Mouse (Mus musculus): ENCODE measurements around the gene Cdk5. TPM values are rescaled to one million over a fixed set of nuclear protein-coding genes. Genes with fewer than 3 reads are reported as not detected.
A peak's percentile ranks its signal among the peaks of the same experiment; 100 is the strongest.

Gene Cdk5
- polyA plus RNA-seq, 1 experiment from 2014 or later, result 48.6 TPM

DNA sequence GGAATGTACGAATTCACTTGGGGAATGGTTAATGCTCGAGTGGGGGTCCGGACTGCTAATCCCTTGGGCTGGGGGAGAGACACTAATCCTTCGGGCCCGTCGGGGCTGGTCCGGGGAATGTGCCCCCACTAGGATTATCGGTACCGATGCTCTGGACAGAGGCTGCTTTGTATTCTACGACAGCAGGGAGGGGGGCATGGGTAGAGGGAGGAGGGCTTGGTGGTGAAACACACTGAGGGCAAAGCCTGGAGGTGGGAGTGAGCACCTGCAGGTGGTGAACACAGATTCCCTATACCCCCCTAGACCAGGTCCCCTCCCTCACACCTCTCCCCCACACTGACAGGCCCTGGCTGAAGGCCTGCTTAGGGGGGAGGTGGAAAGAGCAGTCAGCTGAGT is 2.7 kb upstream of the Cdk5 start:
- DNase-seq (ENCODE audit: low spot score) (peak; percentile 58), ATAC-seq (ENCODE audit: insufficient number of reproducible peaks, low FRiP score, low TSS enrichment, low read depth) (peak; percentile 14; the same call in 1 of the 2 replicates)
- no peak overlapping the region for H3K27ac ChIP-seq (replicated peaks; ENCODE audit: low read depth, low read length)
- H3K27me3 ChIP-seq (ENCODE audit: control insufficient read depth, insufficient read depth, low read length), result no peaks in the 10 kb centered on the region
- 1% methylated on average over 10 of the region's 10 CpGs for WGBS
- no peaks in the 10 kb centered on the region for H3K9me3 ChIP-seq (ENCODE audit: control insufficient read depth, low read length)
- peak overlapping the region; percentile 87 for H3K4me2 ChIP-seq (ENCODE audit: low read depth, severe bottlenecking)
- H3K4me1 ChIP-seq (ENCODE audit: control insufficient read depth, insufficient read depth, low read length), result peaks cover 42% of the 10 kb centered on the region
- peaks cover 8% of the 10 kb centered on the region; the same call in 1 of the 2 replicates for H3K36me3 ChIP-seq (ENCODE audit: control insufficient read depth, insufficient read depth, low read length)
- no peak overlapping the region for H3K9ac ChIP-seq (ENCODE audit: low read length)
- H3K4me3 ChIP-seq (ENCODE audit: low read depth, low read length), result peak overlapping the region; percentile 52

DNA sequence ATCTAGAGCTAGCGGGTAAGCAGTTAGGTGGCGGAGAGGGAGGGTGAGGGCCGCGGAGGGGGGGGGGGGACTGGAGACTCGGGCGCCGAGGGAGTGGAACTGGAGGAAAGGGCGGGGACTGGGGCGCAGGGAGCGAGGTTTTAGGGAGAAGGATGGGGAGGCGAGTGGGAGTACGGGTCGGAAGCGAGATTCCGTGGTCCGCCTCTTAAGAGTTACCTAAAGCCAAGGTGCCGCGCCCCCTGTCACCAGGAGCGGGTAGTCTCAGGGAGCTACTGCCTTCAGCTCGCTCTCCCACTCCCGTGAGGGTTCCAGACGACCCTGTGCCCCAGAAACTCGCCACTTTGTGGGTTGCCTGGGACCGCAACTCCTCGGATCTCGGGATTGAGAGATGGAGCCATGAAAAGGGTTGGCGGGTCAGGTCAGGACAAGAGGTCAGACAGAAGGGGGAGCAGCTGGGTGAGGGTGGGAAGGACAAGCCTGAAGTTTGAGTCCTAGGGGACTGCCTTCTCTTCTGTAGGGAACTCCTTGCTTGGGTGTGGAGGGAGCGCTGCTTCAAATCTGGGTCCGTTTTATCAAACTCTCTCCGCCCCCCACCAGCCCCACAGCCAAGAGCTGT is 2.2 kb upstream of the Cdk5 start:
- H3K4me3 ChIP-seq (ENCODE audit: low read depth, low read length), result peak overlapping the region; percentile 52
- DNase-seq (ENCODE audit: low spot score) (peak; percentile 76), ATAC-seq (ENCODE audit: insufficient number of reproducible peaks, low FRiP score, low TSS enrichment, low read depth) (no peak)
- WGBS, result 1% methylated on average over 24 of the region's 30 CpGs
- H3K4me1 ChIP-seq (ENCODE audit: control insufficient read depth, insufficient read depth, low read length), result peaks cover 42% of the 10 kb centered on the region
- H3K27ac ChIP-seq (replicated peaks; ENCODE audit: low read depth, low read length), result peak overlapping the region; percentile 45; the same call in 1 of the 2 replicates
- H3K36me3 ChIP-seq (ENCODE audit: control insufficient read depth, insufficient read depth, low read length), result peaks cover 3% of the 10 kb centered on the region; the same call in 1 of the 2 replicates
- H3K9ac ChIP-seq (ENCODE audit: low read length), result peak overlapping the region; percentile 60
- peak overlapping the region; percentile 87 for H3K4me2 ChIP-seq (ENCODE audit: low read depth, severe bottlenecking)
- H3K27me3 ChIP-seq (ENCODE audit: control insufficient read depth, insufficient read depth, low read length), result no peaks in the 10 kb centered on the region
- H3K9me3 ChIP-seq (ENCODE audit: control insufficient read depth, low read length), result no peaks in the 10 kb centered on the region

GRCm38 (mm10) chr5:24424861-24425411 is 1.6 kb upstream of the Cdk5 start:
- no peak for ATAC-seq (ENCODE audit: insufficient number of reproducible peaks, low FRiP score, low TSS enrichment, low read depth)
- H3K4me3 ChIP-seq (ENCODE audit: low read depth, low read length), result peak overlapping the region; percentile 52
- under 1% methylated on average over 58 of the region's 60 CpGs for WGBS
- no peaks in the 10 kb centered on the region for H3K27me3 ChIP-seq (ENCODE audit: control insufficient read depth, insufficient read depth, low read length)
- H3K4me1 ChIP-seq (ENCODE audit: control insufficient read depth, insufficient read depth, low read length), result peaks cover 42% of the 10 kb centered on the region
- 0 out of 2 replicates have a peak, but pooled peaks cover 1% of the 10 kb centered on the region for H3K36me3 ChIP-seq (ENCODE audit: control insufficient read depth, insufficient read depth, low read length)
- H3K27ac ChIP-seq (replicated peaks; ENCODE audit: low read depth, low read length), result peak overlapping the region; percentile 45
- H3K9ac ChIP-seq (ENCODE audit: low read length), result peak overlapping the region; percentile 60
- H3K4me2 ChIP-seq (ENCODE audit: low read depth, severe bottlenecking), result peak overlapping the region; percentile 87
- H3K9me3 ChIP-seq (ENCODE audit: control insufficient read depth, low read length), result no peaks in the 10 kb centered on the region
- peak; percentile 88 for DNase-seq (ENCODE audit: low spot score)

GRCm38 (mm10) chr5:24424004-24424781 is 863 bp upstream of the Cdk5 start:
- 15% methylated on average over 21 of the region's 21 CpGs for WGBS
- no peak for DNase-seq (ENCODE audit: low spot score)
- H3K4me1 ChIP-seq (ENCODE audit: control insufficient read depth, insufficient read depth, low read length), result peaks cover 42% of the 10 kb centered on the region

DNA sequence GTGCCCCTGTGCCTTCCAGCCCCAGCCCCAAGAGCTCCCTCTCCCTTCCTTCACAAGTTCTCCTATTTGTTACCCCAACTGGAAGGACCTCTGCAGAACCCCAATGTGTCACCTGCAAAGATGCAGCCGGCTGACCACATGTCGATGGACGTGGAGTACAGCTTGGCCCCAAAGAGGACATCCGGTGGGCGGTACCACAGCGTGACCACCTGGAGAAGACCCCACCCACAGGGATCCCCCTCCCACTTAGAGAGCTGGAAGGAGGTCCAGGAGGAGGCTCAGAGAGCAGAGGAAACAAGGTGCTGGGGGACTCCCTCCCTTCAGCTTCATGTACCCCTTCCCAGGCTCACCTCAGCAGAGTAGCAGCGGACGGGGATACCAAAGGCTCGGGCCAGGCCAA is 2.9 kb downstream of the Cdk5 start:
- Histone ChIP-seq H3K36me3 (ENCODE audit: control insufficient read depth, insufficient read depth, low read length) (peaks cover 4% of the 10 kb centered on the region; the same call in 1 of the 2 replicates), H3K4me2 (ENCODE audit: low read depth, severe bottlenecking) (no peak overlapping the region), H3K27ac (replicated peaks; ENCODE audit: low read depth, low read length) (no peak overlapping the region), H3K9ac (ENCODE audit: low read length) (no peak overlapping the region), H3K27me3 (ENCODE audit: control insufficient read depth, insufficient read depth, low read length) (no peaks in the 10 kb centered on the region), H3K9me3 (ENCODE audit: control insufficient read depth, low read length) (no peaks in the 10 kb centered on the region), H3K4me1 (ENCODE audit: control insufficient read depth, insufficient read depth, low read length) (peaks cover 13% of the 10 kb centered on the region), H3K4me3 (ENCODE audit: low read depth, low read length) (no peak overlapping the region)
- DNase-seq (ENCODE audit: low spot score), result no peak
- no peak for ATAC-seq (ENCODE audit: insufficient number of reproducible peaks, low FRiP score, low TSS enrichment, low read depth)
- 81% methylated on average over 9 of the region's 9 CpGs for WGBS

More at GRCm38 (mm10) chr5:24424004-24424781, 863 bp upstream of the Cdk5 start:
- ATAC-seq (ENCODE audit: insufficient number of reproducible peaks, low FRiP score, low TSS enrichment, low read depth), result no peak; the same call in 1 of the 2 replicates
- peak overlapping the region; percentile 87 for H3K4me2 ChIP-seq (ENCODE audit: low read depth, severe bottlenecking)
- H3K9me3 ChIP-seq (ENCODE audit: control insufficient read depth, low read length), result no peaks in the 10 kb centered on the region
- H3K9ac ChIP-seq (ENCODE audit: low read length), result peak overlapping the region; percentile 64
- peak overlapping the region; percentile 58 for H3K4me3 ChIP-seq (ENCODE audit: low read depth, low read length)
- peak overlapping the region; percentile 78 for H3K27ac ChIP-seq (replicated peaks; ENCODE audit: low read depth, low read length)
- H3K36me3 ChIP-seq (ENCODE audit: control insufficient read depth, insufficient read depth, low read length), result peaks cover 2% of the 10 kb centered on the region; the same call in 1 of the 2 replicates
- H3K27me3 ChIP-seq (ENCODE audit: control insufficient read depth, insufficient read depth, low read length), result no peaks in the 10 kb centered on the region

- Histone ChIP-seq H3K27me3 (ENCODE audit: control insufficient read depth, insufficient read depth, low read length) (no peaks in the 10 kb centered on the region; the same call in 1 of the 2 replicates), H3K4me3 (ENCODE audit: low read depth, low read length) (no peak overlapping the region), H3K36me3 (ENCODE audit: control insufficient read depth, insufficient read depth, low read length) (peaks cover 4% of the 10 kb centered on the region; the same call in 1 of the 2 replicates), H3K27ac (replicated peaks; ENCODE audit: low read depth, low read length) (no peak overlapping the region), H3K9me3 (ENCODE audit: control insufficient read depth, low read length) (no peaks in the 10 kb centered on the region), H3K4me2 (ENCODE audit: low read depth, severe bottlenecking) (no peak overlapping the region), H3K9ac (ENCODE audit: low read length) (no peak overlapping the region), H3K4me1 (ENCODE audit: control insufficient read depth, insufficient read depth, low read length) (peaks cover 6% of the 10 kb centered on the region; the same call in 1 of the 2 replicates)
- DNase-seq (ENCODE audit: low spot score) (no peak), ATAC-seq (ENCODE audit: insufficient number of reproducible peaks, low FRiP score, low TSS enrichment, low read depth) (no peak)
- 91% methylated on average over 10 of the region's 10 CpGs for WGBS
Measured at GRCm38 (mm10) chr5:24417587-24417986, 5.7 kb downstream of the Cdk5 start.

DNA sequence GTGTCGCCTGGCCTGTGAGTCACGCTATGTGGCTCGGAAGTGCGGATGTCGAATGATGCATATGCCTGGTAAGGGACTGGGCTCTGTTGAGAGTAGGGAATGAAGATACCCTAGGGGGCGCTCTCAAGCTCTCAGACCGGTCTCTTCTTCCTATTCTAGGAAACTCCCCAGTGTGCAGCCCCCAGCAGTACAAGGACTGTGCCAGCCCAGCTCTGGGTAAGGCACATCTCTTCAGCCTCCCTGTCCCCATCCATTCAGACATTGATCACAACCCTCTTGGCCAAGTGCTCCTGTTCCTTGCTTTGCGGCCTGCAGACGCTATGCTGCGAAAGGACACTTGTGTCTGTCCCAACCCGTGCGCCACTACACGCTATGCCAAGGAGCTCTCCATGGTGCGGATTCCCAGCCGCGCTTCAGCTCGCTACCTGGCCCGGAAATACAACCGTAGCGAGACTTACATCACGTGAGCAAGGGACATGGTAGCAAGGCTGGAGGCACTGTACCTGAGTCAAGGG is 7.1 kb downstream of the Cdk5 start:
- Histone ChIP-seq H3K27me3 (ENCODE audit: control insufficient read depth, insufficient read depth, low read length) (no peaks in the 10 kb centered on the region; the same call in 1 of the 2 replicates), H3K4me3 (ENCODE audit: low read depth, low read length) (no peak overlapping the region), H3K4me1 (ENCODE audit: control insufficient read depth, insufficient read depth, low read length) (peaks cover 6% of the 10 kb centered on the region; the same call in 1 of the 2 replicates), H3K4me2 (ENCODE audit: low read depth, severe bottlenecking) (no peak overlapping the region), H3K9ac (ENCODE audit: low read length) (no peak overlapping the region), H3K27ac (replicated peaks; ENCODE audit: low read depth, low read length) (0 out of 2 replicates have a peak overlapping the region, but pooled peaks have one; percentile 0), H3K9me3 (ENCODE audit: control insufficient read depth, low read length) (no peaks in the 10 kb centered on the region), H3K36me3 (ENCODE audit: control insufficient read depth, insufficient read depth, low read length) (peaks cover 4% of the 10 kb centered on the region; the same call in 1 of the 2 replicates)
- WGBS, result 2% methylated on average over 21 of the region's 21 CpGs
- DNase-seq (ENCODE audit: low spot score) (peak; percentile 75), ATAC-seq (ENCODE audit: insufficient number of reproducible peaks, low FRiP score, low TSS enrichment, low read depth) (peak; percentile 44; the same call in 1 of the 2 replicates)

DNA sequence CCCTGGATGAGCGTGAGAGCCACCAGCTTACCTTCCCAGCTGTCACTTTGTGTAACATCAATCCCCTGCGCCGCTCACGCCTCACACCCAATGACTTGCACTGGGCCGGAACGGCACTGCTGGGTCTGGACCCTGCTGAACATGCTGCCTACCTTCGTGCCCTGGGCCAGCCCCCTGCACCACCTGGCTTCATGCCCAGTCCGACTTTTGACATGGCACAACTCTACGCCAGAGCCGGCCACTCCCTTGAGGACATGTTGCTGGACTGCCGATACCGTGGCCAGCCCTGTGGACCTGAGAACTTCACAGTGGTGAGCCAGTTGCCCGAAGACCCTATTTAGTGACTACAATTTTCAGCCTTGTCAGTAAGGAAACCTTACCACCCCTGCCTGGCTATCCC is 9.4 kb downstream of the Cdk5 start:
- H3K27me3 ChIP-seq (ENCODE audit: control insufficient read depth, insufficient read depth, low read length), result no peaks in the 10 kb centered on the region; the same call in 1 of the 2 replicates
- no peaks in the 10 kb centered on the region for H3K36me3 ChIP-seq (ENCODE audit: control insufficient read depth, insufficient read depth, low read length)
- peaks cover 6% of the 10 kb centered on the region; the same call in 1 of the 2 replicates for H3K4me1 ChIP-seq (ENCODE audit: control insufficient read depth, insufficient read depth, low read length)
- DNase-seq (ENCODE audit: low spot score) (no peak), ATAC-seq (ENCODE audit: insufficient number of reproducible peaks, low FRiP score, low TSS enrichment, low read depth) (no peak)
- H3K27ac ChIP-seq (replicated peaks; ENCODE audit: low read depth, low read length), result no peak overlapping the region
- no peaks in the 10 kb centered on the region for H3K9me3 ChIP-seq (ENCODE audit: control insufficient read depth, low read length)
- H3K9ac ChIP-seq (ENCODE audit: low read length), result no peak overlapping the region
- 84% methylated on average over 13 of the region's 13 CpGs for WGBS
- H3K4me3 ChIP-seq (ENCODE audit: low read depth, low read length), result no peak overlapping the region
- H3K4me2 ChIP-seq (ENCODE audit: low read depth, severe bottlenecking), result no peak overlapping the region
